8 mouse cellular contexts compared by ENCODE assay signal in genomic region chr1:133033316-133034090, GRCm38 (mm10). TPM values are rescaled to one million over a fixed set of nuclear protein-coding genes. Genes with fewer than 3 reads are reported as not detected.
DNase-seq lines count a peak whose midpoint lies in the region; ATAC-seq lines count a peak whose summit lies in the region.

No protein-coding gene starts in this region.

- ATAC-seq in forebrain, embryonic 15.5 days (replicated peaks), result peak; percentile 87
- peak; percentile 83 for ATAC-seq in hindbrain, embryonic 13.5 days (ENCODE audit: low FRiP score)

- DNase-seq in MN1 (ENCODE audit: low spot score), result peak; percentile 94
- peak; percentile 63 for DNase-seq in cerebellum, adult 11-12 months
- DNase-seq in layer of hippocampus, postnatal 25 days (ENCODE audit: extremely low spot score in 1 of 2, low spot score in 1 of 2), result peak; percentile 48 to 60
- peak; percentile 72 for DNase-seq in lung, postnatal 10 days
- DNase-seq in retina, embryonic 14.5 days (ENCODE audit: low spot score), result peak; percentile 95
- DNase-seq in urinary bladder, postnatal 14 days (ENCODE audit: low spot score), result peak; percentile 65

- H3K9me3 ChIP-seq in forebrain, embryonic 15.5 days, result no peaks in the 10 kb centered on the region
- no peaks in the 10 kb centered on the region for H3K9me3 ChIP-seq in hindbrain, embryonic 13.5 days

- H3K4me3 ChIP-seq in forebrain, embryonic 15.5 days, result peak overlapping the region; percentile 51
- H3K4me3 ChIP-seq in hindbrain, embryonic 13.5 days, result peak overlapping the region; percentile 45

- no peaks in the 10 kb centered on the region for H3K36me3 ChIP-seq in forebrain, embryonic 15.5 days
- no peaks in the 10 kb centered on the region for H3K36me3 ChIP-seq in hindbrain, embryonic 13.5 days

- H3K9ac ChIP-seq in forebrain, embryonic 15.5 days (replicated peaks), result peak overlapping the region; percentile 36
- H3K9ac ChIP-seq in hindbrain, embryonic 13.5 days, result peak overlapping the region; percentile 65

- peak overlapping the region; percentile 60 for H3K27ac ChIP-seq in forebrain, embryonic 15.5 days (replicated peaks)
- peak overlapping the region; percentile 70 for H3K27ac ChIP-seq in hindbrain, embryonic 13.5 days

- peak overlapping the region; percentile 49 for H3K4me2 ChIP-seq in forebrain, embryonic 15.5 days (replicated peaks)
- peak overlapping the region; percentile 61 for H3K4me2 ChIP-seq in hindbrain, embryonic 13.5 days

- WGBS in forebrain, embryonic 15.5 days, result under 1% methylated on average over 28 of the region's 28 CpGs
- WGBS in hindbrain, embryonic 13.5 days, result under 1% methylated on average over 28 of the region's 28 CpGs

- H3K4me1 ChIP-seq in forebrain, embryonic 15.5 days, result peaks cover 10% of the 10 kb centered on the region
- peaks cover 13% of the 10 kb centered on the region for H3K4me1 ChIP-seq in hindbrain, embryonic 13.5 days (replicated peaks)

- no peaks in the 10 kb centered on the region for H3K27me3 ChIP-seq in forebrain, embryonic 15.5 days
- H3K27me3 ChIP-seq in hindbrain, embryonic 13.5 days, result no peaks in the 10 kb centered on the region

RNA-seq across cellular contexts. Expression of gene Mdm4, which starts 3.1 kb away (rescaled TPM):
- polyA plus RNA-seq in forebrain, embryonic 15.5 days (2015; fragmentation: Nextera tagmentation; extraction: Ambion mirVana), result 46.8 and 48.3 TPM in 2 replicates
- 41.5 and 48.0 TPM in 2 replicates for polyA plus RNA-seq in hindbrain, embryonic 13.5 days (2015; fragmentation: Nextera tagmentation; extraction: Ambion mirVana)
- 10 to 100 TPM; 65.5 to 91.1 TPM for total RNA-seq in layer of hippocampus, postnatal 25 days (2021)

RNA-seq across cellular contexts. Expression of gene Pik3c2b, which starts 12.0 kb away (rescaled TPM):
- 15.7 and 18.7 TPM in 2 replicates for polyA plus RNA-seq in forebrain, embryonic 15.5 days (2015; fragmentation: Nextera tagmentation; extraction: Ambion mirVana)
- 14.6 and 15.3 TPM in 2 replicates for polyA plus RNA-seq in hindbrain, embryonic 13.5 days (2015; fragmentation: Nextera tagmentation; extraction: Ambion mirVana)
- 10 to 100 TPM; 12.3 to 17.3 TPM for total RNA-seq in layer of hippocampus, postnatal 25 days (2021)

Comparison
In these comparisons a context has a peak if more than half of its experiments do, and no peak if none do; other contexts are left out.
1. Peak in every context shown above with its lines: DNase-seq, ATAC-seq, H3K4me3 ChIP-seq and H3K27ac ChIP-seq.